Mouse (Mus musculus): Measurements from ENCODE around the gene Psg22. TPM values are rescaled to one million over a fixed set of nuclear protein-coding genes. Genes with fewer than 3 reads are reported as not detected.

Gene Psg22
- polyA plus RNA-seq, 1 experiment from 2014 or later: not detected

Other genes starting within 250 kb of the Psg22 start
- gene Psg26, start 233.9 kb upstream of the Psg22 start, polyA plus RNA-seq (2015; fragmentation: Nextera tagmentation; extraction: Ambion mirVana): not detected in 2 replicates
- not detected in 2 replicates for gene Psg25, start 185.8 kb upstream of the Psg22 start, polyA plus RNA-seq (2015; fragmentation: Nextera tagmentation; extraction: Ambion mirVana)
- not detected in 2 replicates for gene Psg27, start 150.8 kb upstream of the Psg22 start, polyA plus RNA-seq (2015; fragmentation: Nextera tagmentation; extraction: Ambion mirVana)
- gene Psg23, start 101.6 kb upstream of the Psg22 start, polyA plus RNA-seq (2015; fragmentation: Nextera tagmentation; extraction: Ambion mirVana): not detected in 2 replicates
- gene Psg21, start 61.4 kb upstream of the Psg22 start, polyA plus RNA-seq (2015; fragmentation: Nextera tagmentation; extraction: Ambion mirVana): not detected in 2 replicates
- not detected in 2 replicates for gene Psg20, start 31.9 kb upstream of the Psg22 start, polyA plus RNA-seq (2015; fragmentation: Nextera tagmentation; extraction: Ambion mirVana)
- not detected in 2 replicates for gene Psg19, start 80.4 kb downstream of the Psg22 start, polyA plus RNA-seq (2015; fragmentation: Nextera tagmentation; extraction: Ambion mirVana)
- gene Psg17, start 103.5 kb downstream of the Psg22 start, polyA plus RNA-seq (2015; fragmentation: Nextera tagmentation; extraction: Ambion mirVana): not detected in 2 replicates
- gene Mill2, start 121.9 kb downstream of the Psg22 start, polyA plus RNA-seq (2015; fragmentation: Nextera tagmentation; extraction: Ambion mirVana): 0.50 and 0.69 TPM in 2 replicates
- 3.5 and 5.7 TPM in 2 replicates for gene Pglyrp1, start 153.2 kb downstream of the Psg22 start, polyA plus RNA-seq (2015; fragmentation: Nextera tagmentation; extraction: Ambion mirVana)
- 21.7 and 23.7 TPM in 2 replicates for gene Ccdc61, start 192.3 kb downstream of the Psg22 start, polyA plus RNA-seq (2015; fragmentation: Nextera tagmentation; extraction: Ambion mirVana)
- gene Nova2, start 207.8 kb downstream of the Psg22 start, polyA plus RNA-seq (2015; fragmentation: Nextera tagmentation; extraction: Ambion mirVana): 0.64 and 0.82 TPM in 2 replicates

Data from heart, embryonic 16.5 days (tissue).